In the genomic region with DNA sequence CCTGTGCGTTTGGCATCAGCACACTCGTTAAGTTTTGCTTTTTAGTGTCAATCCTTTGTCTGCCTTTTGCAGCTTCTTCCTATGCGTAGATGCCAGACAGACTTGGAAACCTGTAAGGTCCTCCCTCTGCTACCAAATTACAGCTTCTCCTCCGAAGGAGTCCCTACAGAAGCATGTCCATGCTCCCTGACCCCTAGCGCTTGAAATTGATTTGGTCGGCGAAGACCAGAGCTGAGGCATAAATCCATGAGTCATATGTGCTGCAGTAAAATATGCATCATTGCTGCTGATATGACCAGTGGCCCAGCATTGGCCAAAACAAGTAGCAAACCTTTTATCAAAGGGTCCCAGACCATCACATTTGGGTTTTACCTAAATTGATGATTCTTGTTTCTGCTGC, we compare ENCODE assay signal across 8 mouse cellular contexts. TPM values are rescaled to one million over a fixed set of nuclear protein-coding genes. Genes with fewer than 3 reads are reported as not detected.
DNase-seq lines count a peak whose midpoint lies in the region; ATAC-seq and TF ChIP-seq lines count a peak whose summit lies in the region.

No protein-coding gene starts in this region.

- peak overlapping the region; percentile 85 for H3K4me2 ChIP-seq in heart, embryonic 16.5 days (ENCODE audit: low read depth, low read length)
- peak overlapping the region; percentile 96 for H3K4me2 ChIP-seq in embryonic facial prominence, embryonic 13.5 days
- H3K4me2 ChIP-seq in limb, embryonic 12.5 days: peak overlapping the region; percentile 94

- H3K9ac ChIP-seq in heart, embryonic 16.5 days (ENCODE audit: low read length): peak overlapping the region; percentile 81
- H3K9ac ChIP-seq in embryonic facial prominence, embryonic 13.5 days: peak overlapping the region; percentile 90
- H3K9ac ChIP-seq in limb, embryonic 12.5 days (replicated peaks): peak overlapping the region; percentile 88

- peaks cover 32% of the 10 kb centered on the region for H3K4me1 ChIP-seq in heart, embryonic 16.5 days (ENCODE audit: control insufficient read depth, insufficient read depth, low read length)
- H3K4me1 ChIP-seq in E14TG2a.4 (replicated peaks; ENCODE audit: low read depth, low read length): peaks cover 64% of the 10 kb centered on the region
- H3K4me1 ChIP-seq in embryonic facial prominence, embryonic 13.5 days: peaks cover 34% of the 10 kb centered on the region
- peaks cover 26% of the 10 kb centered on the region for H3K4me1 ChIP-seq in limb, embryonic 12.5 days (replicated peaks)

- H3K27ac ChIP-seq in heart, embryonic 16.5 days (ENCODE audit: low read length): peak overlapping the region; percentile 90; the same call in 1 of the 2 replicates
- peak overlapping the region; percentile 94; the same call in 1 of the 2 replicates for H3K27ac ChIP-seq in embryonic facial prominence, embryonic 13.5 days
- H3K27ac ChIP-seq in limb, embryonic 12.5 days: peak overlapping the region; percentile 92

- H3K4me3 ChIP-seq in heart, embryonic 16.5 days (ENCODE audit: low read length): peak overlapping the region; percentile 64
- peak overlapping the region; percentile 97 for H3K4me3 ChIP-seq in E14TG2a.4 (replicated peaks; ENCODE audit: low read length)
- H3K4me3 ChIP-seq in embryonic facial prominence, embryonic 13.5 days: peak overlapping the region; percentile 71
- H3K4me3 ChIP-seq in limb, embryonic 12.5 days (replicated peaks): peak overlapping the region; percentile 76

- no peaks in the 10 kb centered on the region for H3K9me3 ChIP-seq in heart, embryonic 16.5 days (replicated peaks; ENCODE audit: control insufficient read depth, low read length)
- H3K9me3 ChIP-seq in E14TG2a.4 (ENCODE audit: low read length): no peaks in the 10 kb centered on the region
- H3K9me3 ChIP-seq in embryonic facial prominence, embryonic 13.5 days: no peaks in the 10 kb centered on the region
- no peaks in the 10 kb centered on the region for H3K9me3 ChIP-seq in limb, embryonic 12.5 days

- ATAC-seq in heart, embryonic 16.5 days (replicated peaks; ENCODE audit: extremely low read depth, insufficient read depth, low FRiP score): no peak
- no peak for ATAC-seq in embryonic facial prominence, embryonic 13.5 days (ENCODE audit: insufficient number of reproducible peaks, insufficient read depth, low FRiP score, low TSS enrichment, low read depth)
- ATAC-seq in limb, embryonic 12.5 days (ENCODE audit: insufficient number of reproducible peaks, insufficient read depth, low FRiP score, low TSS enrichment, low read depth): no peak

- no peak for DNase-seq in heart, adult 8-10 months (ENCODE audit: low spot score)
- DNase-seq in spleen, postnatal 10 days (ENCODE audit: low spot score in 2 of 2): peak; percentile 28
- no peak for DNase-seq in urinary bladder, postnatal 14 days (ENCODE audit: low spot score)
- DNase-seq in c-Kit-positive CD71-positive TER-119-positive erythroid progenitor cells, embryonic 14.5 days (ENCODE audit: low spot score): no peak

- no peak for TF ChIP-seq CTCF in E14TG2a.4 (conservative IDR thresholded peaks at IDR 0.05; ENCODE audit: low read length)

- peaks cover under 1% of the 10 kb centered on the region; the same call in 1 of the 2 replicates for H3K36me3 ChIP-seq in heart, embryonic 16.5 days (ENCODE audit: control insufficient read depth, insufficient read depth)
- peaks cover 66% of the 10 kb centered on the region for H3K36me3 ChIP-seq in E14TG2a.4 (ENCODE audit: insufficient read depth, low read length)
- no peaks in the 10 kb centered on the region for H3K36me3 ChIP-seq in embryonic facial prominence, embryonic 13.5 days
- peaks cover 19% of the 10 kb centered on the region; the same call in 1 of the 2 replicates for H3K36me3 ChIP-seq in limb, embryonic 12.5 days

- WGBS in heart, embryonic 16.5 days: 9% methylated on average over 7 of the region's 7 CpGs
- WGBS in embryonic facial prominence, embryonic 13.5 days: 11% methylated on average over 7 of the region's 7 CpGs
- 9% methylated on average over 7 of the region's 7 CpGs for WGBS in limb, embryonic 12.5 days

- H3K27me3 ChIP-seq in heart, embryonic 16.5 days (ENCODE audit: control insufficient read depth, insufficient read depth, low read length): no peaks in the 10 kb centered on the region
- no peaks in the 10 kb centered on the region for H3K27me3 ChIP-seq in E14TG2a.4 (ENCODE audit: insufficient read depth, low read length)
- no peaks in the 10 kb centered on the region for H3K27me3 ChIP-seq in embryonic facial prominence, embryonic 13.5 days
- no peaks in the 10 kb centered on the region for H3K27me3 ChIP-seq in limb, embryonic 12.5 days

RNA-seq across cellular contexts. Expression of gene Pradc1, which starts 1.0 kb away (rescaled TPM):
- polyA plus RNA-seq in heart, embryonic 16.5 days (2015; fragmentation: Nextera tagmentation; extraction: Ambion mirVana): 44.2 and 50.9 TPM in 2 replicates
- 10 to 100 TPM; 11.5 to 12.6 (median 12.0) TPM for total RNA-seq in heart, adult 8-10 months (2022)
- polyA plus RNA-seq in embryonic facial prominence, embryonic 13.5 days (2015; fragmentation: Nextera tagmentation; extraction: Ambion mirVana): 31.7 and 34.9 TPM in 2 replicates
- 25.7 and 31.4 TPM in 2 replicates for polyA plus RNA-seq in limb, embryonic 12.5 days (2016; fragmentation: Nextera tagmentation; extraction: Ambion mirVana)

RNA-seq across cellular contexts. Expression of gene Cct7, which starts 1.5 kb away (rescaled TPM):
- polyA plus RNA-seq in heart, embryonic 16.5 days (2015; fragmentation: Nextera tagmentation; extraction: Ambion mirVana): 376 and 381 TPM in 2 replicates
- 100 to 1,000 TPM; 135 to 164 (median 150) TPM for total RNA-seq in heart, adult 8-10 months (2022)
- polyA plus RNA-seq in embryonic facial prominence, embryonic 13.5 days (2015; fragmentation: Nextera tagmentation; extraction: Ambion mirVana): 452 and 471 TPM in 2 replicates
- 557 and 572 TPM in 2 replicates for polyA plus RNA-seq in limb, embryonic 12.5 days (2016; fragmentation: Nextera tagmentation; extraction: Ambion mirVana)

RNA-seq across cellular contexts. Expression of gene Smyd5, which starts 21.0 kb away (rescaled TPM):
- 35.0 and 35.6 TPM in 2 replicates for polyA plus RNA-seq in heart, embryonic 16.5 days (2015; fragmentation: Nextera tagmentation; extraction: Ambion mirVana)
- 10 to 100 TPM; 10.8 to 12.4 (median 11.6) TPM for total RNA-seq in heart, adult 8-10 months (2022)
- polyA plus RNA-seq in embryonic facial prominence, embryonic 13.5 days (2015; fragmentation: Nextera tagmentation; extraction: Ambion mirVana): 56.2 and 59.1 TPM in 2 replicates
- 65.2 and 66.2 TPM in 2 replicates for polyA plus RNA-seq in limb, embryonic 12.5 days (2016; fragmentation: Nextera tagmentation; extraction: Ambion mirVana)

RNA-seq across cellular contexts. Expression of gene Noto, which starts 29.1 kb away (rescaled TPM):
- polyA plus RNA-seq in heart, embryonic 16.5 days (2015; fragmentation: Nextera tagmentation; extraction: Ambion mirVana): not detected in 2 replicates
- total RNA-seq in heart, adult 8-10 months (2022): not detected
- not detected in 2 replicates for polyA plus RNA-seq in embryonic facial prominence, embryonic 13.5 days (2015; fragmentation: Nextera tagmentation; extraction: Ambion mirVana)
- not detected in 2 replicates for polyA plus RNA-seq in limb, embryonic 12.5 days (2016; fragmentation: Nextera tagmentation; extraction: Ambion mirVana)

RNA-seq across cellular contexts. Expression of gene Fbxo41, which starts 50.0 kb away (rescaled TPM):
- polyA plus RNA-seq in heart, embryonic 16.5 days (2015; fragmentation: Nextera tagmentation; extraction: Ambion mirVana): 0.02 TPM in 1 of 2 replicates, not detected in the other
- under 1 TPM in 2 of 4 experiments, not detected in 2; 0.03 TPM for total RNA-seq in heart, adult 8-10 months (2022)
- polyA plus RNA-seq in embryonic facial prominence, embryonic 13.5 days (2015; fragmentation: Nextera tagmentation; extraction: Ambion mirVana): 0.36 and 0.42 TPM in 2 replicates
- 1.9 and 2.0 TPM in 2 replicates for polyA plus RNA-seq in limb, embryonic 12.5 days (2016; fragmentation: Nextera tagmentation; extraction: Ambion mirVana)

Comparison
In these comparisons a context has a peak if more than half of its experiments do, and no peak if none do; other contexts are left out.
1. DNase-seq: peak in spleen, postnatal 10 days (2 of 2); none in heart, adult 8-10 months (single experiment), urinary bladder, postnatal 14 days (single experiment) and c-Kit-positive CD71-positive TER-119-positive erythroid progenitor cells, embryonic 14.5 days (single experiment).
2. Peak in every context shown above with its lines, with median percentiles within 50 percentile points of each other: H3K27ac ChIP-seq, H3K4me2 ChIP-seq, H3K4me3 ChIP-seq and H3K9ac ChIP-seq.